Mouse (Mus musculus) heart, adult 2 months (tissue): ENCODE data around the gene Ppp1cc.

Source experiments
- CTCF ChIP-seq: fragments of 200-600 bp; IDR thresholded peaks from 2 replicates; pipeline ENCODE4 v1.8.1; 2022; ENCODE audit warnings: antibody characterized with exemption, mild to moderate bottlenecking, moderate library complexity
- EP300 ChIP-seq: fragments of 200-500 bp; IDR thresholded peaks from 2 replicates; pipeline ENCODE4 v1.6.1; 2011; ENCODE audit warnings: low read depth, low read length, control low read depth; ENCODE audit not compliant: insufficient read depth
- POLR2A ChIP-seq: fragments of 200-500 bp; IDR thresholded peaks from 2 replicates; pipeline ENCODE4 v1.6.1; 2011; ENCODE audit warnings: mild to moderate bottlenecking, low read depth, low read length, control low read depth; ENCODE audit not compliant: insufficient read depth

- TF ChIP-seq POLR2A = no peak
- 0 out of 2 replicates have a peak, but pooled peaks have one; percentile 10 for TF ChIP-seq CTCF
- TF ChIP-seq EP300 = 0 out of 2 replicates have a peak, but pooled peaks have one; percentile 11
These were observed 7.3 kb downstream of the Ppp1cc start for GRCm38 (mm10) chr5:122165233-122165915.
